Mouse (Mus musculus) intestine, embryonic 15.5 days (tissue): ENCODE measurements around the gene Hunk. TPM values are rescaled to one million over a fixed set of nuclear protein-coding genes. Genes with fewer than 3 reads are reported as not detected.

Experiments
- ATAC-seq: fragments of 200-750 bp; cut with Nextera tagmentation; 2 replicates; pipeline ENCODE4 v1.8.0; 2017; ENCODE audit warnings: moderate TSS enrichment, moderate library complexity
- H3K27ac ChIP-seq: fragments of 300-500 bp; sonication (generic); 2 replicates; pipeline ENCODE4 v1.5.1; 2015; ENCODE audit warnings: mild to moderate bottlenecking, inconsistent platforms
- H3K27me3 ChIP-seq: fragments of 300-500 bp; sonication (generic); replicated peaks from 2 replicates; pipeline ENCODE4 v1.6.1; 2015; ENCODE audit warnings: inconsistent platforms
- H3K36me3 ChIP-seq: fragments of 300-500 bp; sonication (generic); 2 replicates; pipeline ENCODE4 v1.6.1; 2015; ENCODE audit warnings: inconsistent platforms
- H3K4me1 ChIP-seq: fragments of 300-500 bp; sonication (generic); replicated peaks from 2 replicates; pipeline ENCODE4 v1.6.1; 2015; ENCODE audit warnings: inconsistent platforms
- H3K4me2 ChIP-seq: fragments of 300-500 bp; sonication (generic); replicated peaks from 2 replicates; pipeline ENCODE4 v1.6.1; 2015; ENCODE audit warnings: mild to moderate bottlenecking, inconsistent platforms
- H3K4me3 ChIP-seq: fragments of 300-500 bp; sonication (generic); replicated peaks from 2 replicates; pipeline ENCODE4 v1.5.1; 2015; ENCODE audit warnings: inconsistent platforms
- H3K9ac ChIP-seq: fragments of 300-500 bp; sonication (generic); 2 replicates; pipeline ENCODE4 v1.6.1; 2015; ENCODE audit warnings: inconsistent platforms
- H3K9me3 ChIP-seq: fragments of 300-500 bp; sonication (generic); 2 replicates; pipeline ENCODE4 v1.6.1; 2016; ENCODE audit warnings: inconsistent platforms
- WGBS: fragments of 180-500 bp; shearing (Covaris S2); methylation state at CpG from one replicate; pipeline ENCODE4 v1.1.7; 2015; 5-methylcytosine and 5-hydroxymethylcytosine counted together
- polyA plus RNA-seq: library from polyadenylated mRNA; unstranded; fragments of >200 nt; fragmentation: Nextera tagmentation; extraction: Ambion mirVana; gene quantifications from 2 replicates; pipeline ENCODE4 v1.2.1, GENCODE M21; 2015

Gene Hunk
- polyA plus RNA-seq, 1 experiment from 2014 or later: 6.5 TPM

DNA sequence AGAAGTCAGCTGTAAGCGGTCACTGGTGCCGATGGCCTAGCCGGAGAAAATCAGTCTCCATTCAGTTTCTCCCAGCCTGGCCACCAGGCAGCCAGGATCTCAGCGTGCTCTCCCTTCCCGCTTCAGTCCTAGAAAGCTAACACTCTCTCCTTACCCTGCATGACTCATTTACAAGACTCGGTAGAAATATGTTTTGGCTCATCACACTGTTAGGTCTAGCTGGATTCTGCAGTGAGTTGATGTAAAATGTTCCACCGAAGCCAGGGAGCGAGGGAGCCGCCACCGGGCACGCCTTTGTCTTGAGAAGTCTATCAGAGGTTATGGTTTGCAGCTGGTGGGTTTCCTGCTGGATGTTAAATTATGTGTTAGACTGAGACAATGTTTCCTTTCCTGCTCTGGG is 67.4 kb downstream of the Hunk start:
- Histone ChIP-seq H3K4me2 (0 out of 2 replicates have a peak overlapping the region, but pooled peaks have one; percentile 4), H3K27ac (peak overlapping the region; percentile 67), H3K9ac (no peak overlapping the region), H3K9me3 (no peaks in the 10 kb centered on the region), H3K36me3 (no peaks in the 10 kb centered on the region), H3K27me3 (no peaks in the 10 kb centered on the region), H3K4me3 (no peak overlapping the region), H3K4me1 (peaks cover 28% of the 10 kb centered on the region)
- peak; percentile 77 for ATAC-seq
- 34% methylated on average over 11 of the region's 11 CpGs for WGBS

DNA sequence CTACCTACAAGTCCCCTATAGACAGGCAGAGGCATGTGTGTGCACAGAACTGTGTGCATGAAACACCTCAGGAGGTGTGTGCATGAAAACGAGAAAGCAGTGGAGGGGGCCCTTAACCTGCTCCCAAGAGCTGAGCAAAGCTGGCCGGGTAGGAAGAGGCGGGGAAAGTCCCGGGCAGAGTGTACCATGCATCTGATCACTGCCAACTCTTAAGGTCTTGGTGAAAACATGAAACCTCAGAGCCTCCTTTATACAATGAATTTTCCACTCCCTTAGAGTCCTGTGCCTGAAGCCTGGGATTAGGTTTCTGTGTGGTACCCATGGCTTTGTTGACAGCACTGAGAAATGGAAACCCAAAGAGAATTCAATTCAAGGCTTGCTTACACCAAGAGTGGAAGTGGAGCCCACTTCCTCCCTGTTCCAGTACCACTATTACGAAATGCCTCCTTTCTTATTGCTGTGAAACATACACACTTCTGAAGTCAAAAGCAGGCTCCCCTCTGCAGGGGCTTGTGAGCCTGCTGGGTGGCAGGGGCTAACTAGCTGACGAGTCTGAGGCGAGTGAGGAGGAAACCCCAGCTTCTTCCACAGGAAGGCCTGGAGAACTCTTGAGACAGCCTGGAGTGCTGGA is 70.8 kb downstream of the Hunk start:
- H3K27me3 ChIP-seq: no peaks in the 10 kb centered on the region
- no peak overlapping the region for H3K27ac ChIP-seq
- WGBS: 87% methylated on average over 7 of the region's 7 CpGs
- H3K4me3 ChIP-seq: no peak overlapping the region
- H3K4me2 ChIP-seq: no peak overlapping the region
- ATAC-seq: no peak
- H3K9ac ChIP-seq: no peak overlapping the region
- no peaks in the 10 kb centered on the region for H3K36me3 ChIP-seq
- H3K4me1 ChIP-seq: peaks cover 22% of the 10 kb centered on the region
- no peaks in the 10 kb centered on the region for H3K9me3 ChIP-seq

DNA sequence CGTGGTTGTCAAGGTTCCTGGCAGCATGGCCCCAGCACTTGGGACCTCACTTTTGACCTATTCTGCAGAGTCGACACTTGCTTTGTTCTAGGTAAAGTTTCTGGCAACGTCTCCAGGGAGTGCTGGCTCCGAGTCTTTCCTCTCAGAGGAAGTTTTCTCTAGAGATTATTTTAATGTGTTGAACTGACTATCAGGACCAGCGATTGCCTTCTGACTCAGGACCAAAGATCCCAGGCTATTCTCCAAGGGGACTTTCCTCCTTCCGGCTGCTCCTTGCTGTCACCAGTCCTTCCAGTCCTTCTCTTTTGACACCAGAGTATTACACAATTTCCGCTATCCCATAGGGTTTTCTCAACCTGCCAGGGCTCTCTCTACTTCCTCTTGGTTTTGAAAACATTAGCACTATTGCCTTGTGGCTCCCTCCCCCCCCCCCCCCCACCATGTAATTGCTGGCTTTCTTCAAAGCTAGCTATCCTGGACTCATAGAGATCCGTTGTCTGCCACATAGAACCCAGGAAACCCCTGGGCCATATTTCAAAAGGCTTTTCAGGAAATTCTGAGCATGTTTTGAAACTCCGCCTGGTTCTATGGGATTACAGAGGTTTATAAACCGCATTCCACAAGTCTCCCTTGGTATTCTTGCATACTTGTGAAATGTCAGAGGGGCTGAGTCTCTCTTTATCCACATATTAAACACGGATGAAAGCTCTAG is 73.2 kb downstream of the Hunk start:
- Histone ChIP-seq H3K27me3 (no peaks in the 10 kb centered on the region), H3K4me3 (no peak overlapping the region), H3K36me3 (no peaks in the 10 kb centered on the region), H3K27ac (0 out of 2 replicates have a peak overlapping the region, but pooled peaks have one; percentile 20), H3K4me2 (no peak overlapping the region), H3K9me3 (no peaks in the 10 kb centered on the region), H3K4me1 (0 out of 2 replicates have a peak, but pooled peaks cover 5% of the 10 kb centered on the region), H3K9ac (no peak overlapping the region)
- no peak for ATAC-seq
- 39% methylated on average over 11 of the region's 11 CpGs for WGBS

DNA sequence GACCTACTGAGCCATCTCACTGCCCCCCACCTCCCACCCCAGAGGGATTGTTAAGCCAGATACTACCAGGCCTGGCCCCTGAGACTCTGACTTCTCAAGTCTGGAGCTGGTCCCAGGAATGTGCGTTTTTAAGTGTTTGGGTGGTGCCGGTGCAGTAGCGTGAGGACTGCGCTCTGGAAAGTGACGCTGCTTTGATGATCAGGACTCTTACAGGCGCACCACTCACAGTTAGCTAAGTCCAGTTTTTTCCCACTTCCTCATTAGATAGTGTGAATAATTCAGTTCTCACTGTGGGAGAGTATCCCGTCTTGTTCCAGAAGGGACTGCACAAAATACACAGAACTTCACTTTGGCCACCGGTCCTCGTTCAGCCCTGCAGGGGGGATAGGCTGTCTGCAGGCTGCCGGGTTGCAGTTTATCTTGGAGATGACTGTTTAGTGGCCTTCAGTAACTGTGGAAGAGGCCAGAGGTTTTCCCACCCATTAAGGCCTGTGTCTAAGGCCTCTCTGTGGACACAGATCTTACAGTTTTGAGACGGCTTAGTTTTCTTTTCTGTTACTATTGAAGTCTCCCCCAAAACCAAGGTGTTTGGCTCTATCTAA is 75.6 kb downstream of the Hunk start:
- Histone ChIP-seq H3K4me3 (no peak overlapping the region), H3K9me3 (no peaks in the 10 kb centered on the region), H3K36me3 (peaks cover 2% of the 10 kb centered on the region; the same call in 1 of the 2 replicates), H3K4me1 (0 out of 2 replicates have a peak, but pooled peaks cover 5% of the 10 kb centered on the region), H3K4me2 (no peak overlapping the region), H3K9ac (no peak overlapping the region), H3K27me3 (no peaks in the 10 kb centered on the region), H3K27ac (no peak overlapping the region)
- WGBS: 47% methylated on average over 11 of the region's 11 CpGs
- peak; percentile 19; the same call in 1 of the 2 replicates for ATAC-seq

GRCm38 (mm10) chr16:90462728-90463275 is 77.0 kb downstream of the Hunk start:
- WGBS: 72% methylated on average over 11 of the region's 11 CpGs
- no peak overlapping the region for H3K9ac ChIP-seq
- no peak for ATAC-seq
- no peak overlapping the region for H3K4me2 ChIP-seq
- peaks cover 3% of the 10 kb centered on the region; the same call in 1 of the 2 replicates for H3K36me3 ChIP-seq
- no peaks in the 10 kb centered on the region for H3K27me3 ChIP-seq
- 0 out of 2 replicates have a peak, but pooled peaks cover 5% of the 10 kb centered on the region for H3K4me1 ChIP-seq
- H3K4me3 ChIP-seq: no peak overlapping the region
- H3K27ac ChIP-seq: no peak overlapping the region
- H3K9me3 ChIP-seq: no peaks in the 10 kb centered on the region

DNA sequence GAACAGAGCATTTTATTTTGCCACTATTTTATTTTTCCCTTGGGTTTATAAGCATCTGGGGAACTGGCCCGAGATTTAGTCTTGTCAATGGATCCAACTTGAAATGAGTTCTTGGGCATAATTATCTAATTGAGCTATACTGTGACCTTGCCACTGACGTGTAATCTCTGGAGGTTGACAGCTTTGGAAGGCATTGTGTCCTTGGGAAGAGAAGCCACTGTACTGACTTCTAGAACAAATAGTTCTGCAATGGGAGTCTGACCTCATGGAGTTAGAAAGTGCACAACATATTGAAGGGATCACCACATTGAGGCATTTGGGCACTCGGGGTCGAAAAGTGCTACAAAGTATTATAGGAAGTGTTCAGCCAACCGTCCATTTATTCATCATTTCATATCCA is 79.3 kb downstream of the Hunk start:
- no peak overlapping the region for H3K27ac ChIP-seq
- H3K9me3 ChIP-seq: no peaks in the 10 kb centered on the region
- no peak overlapping the region for H3K4me2 ChIP-seq
- H3K9ac ChIP-seq: no peak overlapping the region
- WGBS: 89% methylated on average over 5 of the region's 5 CpGs
- H3K27me3 ChIP-seq: no peaks in the 10 kb centered on the region
- peaks cover 7% of the 10 kb centered on the region for H3K36me3 ChIP-seq
- H3K4me1 ChIP-seq: 0 out of 2 replicates have a peak, but pooled peaks cover 5% of the 10 kb centered on the region
- no peak for ATAC-seq
- H3K4me3 ChIP-seq: no peak overlapping the region

DNA sequence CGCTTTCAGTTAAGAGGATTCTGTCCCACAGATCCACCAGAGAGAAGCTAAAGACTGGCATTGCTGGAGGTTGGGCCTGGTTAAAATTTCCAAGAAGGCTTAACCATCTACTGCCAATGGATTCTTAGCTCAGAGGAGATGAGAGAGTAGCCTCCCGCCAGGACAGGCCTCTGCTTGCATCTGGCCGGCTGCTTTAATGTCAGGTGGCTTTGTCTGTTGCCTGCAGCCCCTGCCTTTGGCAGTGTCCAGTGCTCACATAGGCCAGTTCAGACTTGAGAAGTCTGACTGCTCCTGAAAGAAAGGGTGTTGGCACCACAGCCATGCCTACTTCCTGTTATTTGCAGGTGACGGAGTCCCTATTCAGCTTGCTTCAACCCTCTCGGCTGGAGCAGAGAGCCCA is 82.5 kb downstream of the Hunk start:
- Histone ChIP-seq H3K4me3 (no peak overlapping the region), H3K27ac (no peak overlapping the region), H3K4me1 (no peaks in the 10 kb centered on the region), H3K27me3 (no peaks in the 10 kb centered on the region), H3K4me2 (no peak overlapping the region), H3K36me3 (peaks cover 7% of the 10 kb centered on the region), H3K9me3 (no peaks in the 10 kb centered on the region), H3K9ac (no peak overlapping the region)
- WGBS: 86% methylated on average over 5 of the region's 5 CpGs
- no peak for ATAC-seq

DNA sequence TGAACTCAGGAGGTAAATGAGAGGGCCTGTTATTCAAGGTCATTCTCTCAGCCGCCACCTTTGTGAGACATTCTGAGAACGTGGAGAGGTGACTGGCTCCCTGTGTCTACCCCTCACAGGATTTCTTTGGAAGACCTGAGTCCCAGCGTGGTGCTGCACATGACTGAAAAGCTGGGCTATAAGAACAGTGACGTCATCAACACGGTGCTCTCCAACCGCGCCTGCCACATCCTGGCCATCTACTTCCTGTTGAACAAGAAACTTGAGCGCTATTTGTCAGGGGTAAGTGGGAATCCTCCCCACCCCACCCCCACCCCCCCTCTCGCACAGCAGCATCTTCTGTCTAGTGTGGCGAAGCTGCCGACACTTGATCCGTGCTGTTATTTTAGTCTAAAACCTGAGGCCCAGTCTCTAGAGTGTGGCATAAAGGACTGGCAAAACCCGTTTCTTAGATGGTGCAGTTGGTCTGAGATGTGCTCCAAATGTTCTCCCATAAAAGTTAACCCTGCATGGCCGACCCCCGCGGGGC is 90.0 kb downstream of the Hunk start:
- no peak overlapping the region for H3K4me3 ChIP-seq
- H3K4me2 ChIP-seq: no peak overlapping the region
- 0 out of 2 replicates have a peak, but pooled peaks cover 15% of the 10 kb centered on the region for H3K36me3 ChIP-seq
- H3K27ac ChIP-seq: no peak overlapping the region
- H3K9me3 ChIP-seq: no peaks in the 10 kb centered on the region
- ATAC-seq: no peak
- no peaks in the 10 kb centered on the region for H3K4me1 ChIP-seq
- no peaks in the 10 kb centered on the region for H3K27me3 ChIP-seq
- 87% methylated on average over 16 of the region's 16 CpGs for WGBS
- H3K9ac ChIP-seq: no peak overlapping the region

DNA sequence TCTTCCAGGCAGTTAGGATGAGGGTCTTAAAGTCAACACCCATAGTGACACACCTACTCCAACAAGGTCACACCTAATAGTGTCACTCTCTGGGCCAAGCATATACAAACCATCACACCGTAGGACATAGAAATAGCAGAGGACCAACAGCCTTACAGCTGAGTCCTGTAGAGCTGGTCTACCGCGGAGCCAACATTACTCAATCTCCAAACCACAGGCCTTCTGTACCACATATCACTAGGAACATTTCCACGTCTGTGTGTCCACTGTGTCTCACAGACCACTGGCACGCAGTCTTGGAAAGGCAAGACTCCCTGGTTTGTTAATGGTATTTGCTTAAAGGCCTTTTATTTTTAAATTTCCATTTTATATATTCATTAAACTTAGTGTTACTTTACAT is 95.8 kb downstream of the Hunk start:
- Histone ChIP-seq H3K27ac (no peak overlapping the region), H3K27me3 (no peaks in the 10 kb centered on the region), H3K9me3 (no peaks in the 10 kb centered on the region), H3K36me3 (0 out of 2 replicates have a peak, but pooled peaks cover 13% of the 10 kb centered on the region), H3K4me1 (no peaks in the 10 kb centered on the region), H3K9ac (no peak overlapping the region), H3K4me2 (no peak overlapping the region), H3K4me3 (no peak overlapping the region)
- WGBS: 91% methylated on average over 5 of the region's 5 CpGs
- no peak for ATAC-seq

DNA sequence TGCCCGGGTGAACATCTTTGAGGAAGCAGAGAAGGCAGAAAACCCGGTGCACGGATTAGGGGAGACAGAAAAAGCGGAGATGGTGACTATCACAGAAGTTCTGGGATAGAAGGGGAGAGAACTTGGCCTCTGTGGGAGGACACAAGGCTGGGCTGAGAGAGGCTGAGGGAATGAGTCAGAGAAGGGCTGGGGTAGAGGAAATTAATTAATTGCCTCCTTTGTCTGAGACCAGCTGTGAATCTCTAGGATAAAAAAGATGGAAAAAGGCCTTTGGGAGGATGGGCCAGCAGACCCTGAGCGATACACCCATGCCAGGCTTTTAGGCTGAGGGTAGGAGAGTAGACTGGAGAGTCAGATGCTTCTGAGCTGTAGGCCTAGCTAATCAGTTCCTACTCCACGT is 97.5 kb downstream of the Hunk start:
- no peak for ATAC-seq
- Histone ChIP-seq H3K4me2 (no peak overlapping the region), H3K36me3 (0 out of 2 replicates have a peak, but pooled peaks cover 11% of the 10 kb centered on the region), H3K9ac (no peak overlapping the region), H3K27me3 (no peaks in the 10 kb centered on the region), H3K4me3 (no peak overlapping the region), H3K27ac (no peak overlapping the region), H3K9me3 (no peaks in the 10 kb centered on the region), H3K4me1 (no peaks in the 10 kb centered on the region)
- WGBS: 85% methylated on average over 6 of the region's 6 CpGs

DNA sequence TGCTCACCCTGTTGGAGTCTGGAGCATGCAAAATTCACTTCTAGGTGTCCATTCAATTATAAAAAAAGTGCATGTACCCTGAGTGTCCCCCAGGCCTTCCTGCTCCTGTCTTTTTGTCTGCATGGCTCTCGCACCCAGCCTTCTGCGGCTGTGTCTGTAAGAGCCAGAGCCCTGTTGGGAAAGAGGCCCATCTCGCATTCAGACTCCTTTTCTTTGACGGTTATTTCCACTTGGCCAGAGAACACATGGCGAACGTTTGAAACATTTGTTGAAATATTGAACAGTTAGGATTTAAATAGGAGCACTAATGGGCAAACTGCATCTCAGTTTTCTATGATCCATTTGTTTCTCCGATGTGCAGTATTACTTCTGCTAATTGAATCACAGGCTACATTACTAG is 99.3 kb downstream of the Hunk start:
- 79% methylated on average over 7 of the region's 7 CpGs for WGBS
- H3K36me3 ChIP-seq: 0 out of 2 replicates have a peak, but pooled peaks cover 4% of the 10 kb centered on the region

DNA sequence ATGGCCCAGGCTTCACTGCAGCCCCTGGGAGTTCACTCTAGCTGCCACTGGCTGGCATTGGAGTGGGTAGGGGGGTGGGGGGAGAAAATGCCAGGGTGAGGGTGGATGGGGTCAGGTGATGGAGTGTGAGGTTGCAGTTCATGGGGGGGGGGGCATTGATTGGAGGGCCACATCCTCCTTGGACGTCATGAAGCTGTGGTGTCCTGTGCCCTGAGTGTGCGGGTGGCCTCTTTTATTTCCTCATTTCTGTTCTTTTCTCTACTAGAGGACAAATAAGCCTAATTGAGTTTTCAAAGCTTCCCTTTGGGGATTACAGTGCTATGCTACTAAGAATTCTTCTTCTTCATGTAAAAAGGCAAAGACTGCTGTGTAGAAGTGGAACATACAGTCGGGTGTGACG is 99.8 kb downstream of the Hunk start:
- WGBS: 88% methylated on average over 4 of the region's 4 CpGs
- H3K9ac ChIP-seq: no peak overlapping the region
- ATAC-seq: no peak
- H3K9me3 ChIP-seq: no peaks in the 10 kb centered on the region
- no peak overlapping the region for H3K4me3 ChIP-seq
- no peak overlapping the region for H3K4me2 ChIP-seq
- no peaks in the 10 kb centered on the region for H3K4me1 ChIP-seq
- 0 out of 2 replicates have a peak, but pooled peaks cover 4% of the 10 kb centered on the region for H3K36me3 ChIP-seq
- H3K27me3 ChIP-seq: no peaks in the 10 kb centered on the region
- H3K27ac ChIP-seq: no peak overlapping the region

More for the DNA sequence above, 99.3 kb downstream of the Hunk start:
- Histone ChIP-seq H3K9ac (no peak overlapping the region), H3K27me3 (no peaks in the 10 kb centered on the region), H3K9me3 (no peaks in the 10 kb centered on the region), H3K4me1 (no peaks in the 10 kb centered on the region), H3K4me3 (no peak overlapping the region), H3K4me2 (no peak overlapping the region), H3K27ac (no peak overlapping the region)
- no peak for ATAC-seq
